Mouse (Mus musculus): ENCODE measurements at regions not wholly inside any gene's neighbourhood (a gene's known extent, or its start where the extent isn't known, plus 50 kb on each side); places are given as distances from the start of the nearest gene placed in this dataset.
A peak's percentile ranks its signal among the peaks of the same experiment; 100 is the strongest.

GRCm38 (mm10) chr3:35353442-35353841 is 400.5 kb upstream of the Atp11b start:
- Histone ChIP-seq H3K4me1 (ENCODE audit: control insufficient read depth, insufficient read depth, low read length) (no peaks in the 10 kb centered on the region), H3K9me3 (ENCODE audit: control insufficient read depth, low read length) (no peaks in the 10 kb centered on the region), H3K9ac (ENCODE audit: low read depth, low read length) (no peak overlapping the region), H3K4me3 (ENCODE audit: low read length) (no peak overlapping the region), H3K4me2 (replicated peaks; ENCODE audit: low read depth, low read length) (no peak overlapping the region), H3K27me3 (ENCODE audit: control insufficient read depth, insufficient read depth, low read length) (no peaks in the 10 kb centered on the region), H3K36me3 (ENCODE audit: control insufficient read depth, insufficient read depth, low read length) (no peaks in the 10 kb centered on the region), H3K27ac (ENCODE audit: low read depth, low read length) (no peak overlapping the region)
- ATAC-seq (ENCODE audit: low FRiP score, low TSS enrichment): no peak
- WGBS: 86% methylated on average over 9 of the region's 9 CpGs

DNA sequence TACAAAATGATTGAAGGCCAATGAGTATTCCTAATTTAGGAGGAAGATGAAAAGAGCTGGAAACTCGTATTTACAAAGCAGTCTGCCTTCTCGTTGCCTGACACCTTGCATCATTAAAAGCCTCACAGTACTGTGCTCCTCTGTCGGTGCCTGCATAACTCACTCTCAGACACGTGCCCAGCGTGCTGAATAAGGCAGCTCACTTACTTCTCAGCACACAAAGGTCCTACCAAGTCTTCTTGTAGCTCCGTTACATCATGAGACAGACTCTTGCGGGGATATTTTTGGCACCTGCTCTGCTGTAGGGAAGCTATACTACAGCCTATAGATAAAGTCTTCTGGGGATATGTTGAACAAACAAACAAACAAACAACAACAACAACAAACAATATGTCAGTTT is 400.0 kb upstream of the Atp11b start:
- Histone ChIP-seq H3K27me3 (ENCODE audit: control insufficient read depth, insufficient read depth, low read length) (no peaks in the 10 kb centered on the region), H3K27ac (ENCODE audit: low read depth, low read length) (no peak overlapping the region), H3K9ac (ENCODE audit: low read depth, low read length) (no peak overlapping the region), H3K4me3 (ENCODE audit: low read length) (no peak overlapping the region), H3K4me2 (replicated peaks; ENCODE audit: low read depth, low read length) (no peak overlapping the region), H3K9me3 (ENCODE audit: control insufficient read depth, low read length) (no peaks in the 10 kb centered on the region), H3K36me3 (ENCODE audit: control insufficient read depth, insufficient read depth, low read length) (no peaks in the 10 kb centered on the region), H3K4me1 (ENCODE audit: control insufficient read depth, insufficient read depth, low read length) (no peaks in the 10 kb centered on the region)
- 21% methylated on average over 7 of the region's 7 CpGs for WGBS
- ATAC-seq (ENCODE audit: low FRiP score, low TSS enrichment): no peak

- 24% methylated on average over 5 of the region's 5 CpGs for WGBS
- H3K4me2 ChIP-seq (replicated peaks; ENCODE audit: low read depth, low read length): no peak overlapping the region
- no peaks in the 10 kb centered on the region for H3K9me3 ChIP-seq (ENCODE audit: control insufficient read depth, low read length)
- no peak overlapping the region for H3K9ac ChIP-seq (ENCODE audit: low read depth, low read length)
- no peaks in the 10 kb centered on the region for H3K4me1 ChIP-seq (ENCODE audit: control insufficient read depth, insufficient read depth, low read length)
- no peak overlapping the region for H3K27ac ChIP-seq (ENCODE audit: low read depth, low read length)
- no peaks in the 10 kb centered on the region for H3K36me3 ChIP-seq (ENCODE audit: control insufficient read depth, insufficient read depth, low read length)
- ATAC-seq (ENCODE audit: low FRiP score, low TSS enrichment): peak; percentile 88
- H3K4me3 ChIP-seq (ENCODE audit: low read length): no peak overlapping the region
- no peaks in the 10 kb centered on the region for H3K27me3 ChIP-seq (ENCODE audit: control insufficient read depth, insufficient read depth, low read length)
These were observed 399.6 kb upstream of the Atp11b start for GRCm38 (mm10) chr3:35354356-35354755.

DNA sequence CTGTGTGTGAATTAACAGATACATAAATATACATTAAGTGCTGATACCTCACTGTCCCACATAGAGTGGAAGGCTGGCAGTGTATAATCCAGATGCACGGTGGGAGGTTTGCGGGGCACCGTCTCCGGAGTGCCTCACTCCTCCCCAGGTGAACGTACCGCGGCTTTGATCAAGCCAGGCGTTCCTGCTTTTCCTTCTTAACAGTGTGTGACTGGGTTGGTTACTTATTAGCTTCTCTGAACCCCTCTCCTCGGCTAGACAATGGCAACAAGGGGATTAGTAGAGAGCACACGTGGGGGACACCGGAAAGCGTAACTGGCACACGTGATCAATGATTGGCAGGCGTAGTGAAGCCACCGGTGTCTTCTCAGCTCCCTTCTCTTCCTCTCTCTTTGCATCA is 396.8 kb upstream of the Atp11b start:
- Histone ChIP-seq H3K4me2 (replicated peaks; ENCODE audit: low read depth, low read length) (no peak overlapping the region), H3K36me3 (ENCODE audit: control insufficient read depth, insufficient read depth, low read length) (no peaks in the 10 kb centered on the region), H3K27me3 (ENCODE audit: control insufficient read depth, insufficient read depth, low read length) (no peaks in the 10 kb centered on the region), H3K9ac (ENCODE audit: low read depth, low read length) (no peak overlapping the region), H3K4me3 (ENCODE audit: low read length) (no peak overlapping the region), H3K4me1 (ENCODE audit: control insufficient read depth, insufficient read depth, low read length) (no peaks in the 10 kb centered on the region), H3K27ac (ENCODE audit: low read depth, low read length) (no peak overlapping the region), H3K9me3 (ENCODE audit: control insufficient read depth, low read length) (no peaks in the 10 kb centered on the region)
- WGBS: 74% methylated on average over 15 of the region's 15 CpGs
- peak; percentile 44; the same call in 1 of the 2 replicates for ATAC-seq (ENCODE audit: low FRiP score, low TSS enrichment)

- Histone ChIP-seq H3K27me3 (ENCODE audit: control insufficient read depth, insufficient read depth, low read length) (no peaks in the 10 kb centered on the region), H3K4me2 (replicated peaks; ENCODE audit: low read depth, low read length) (no peak overlapping the region), H3K9me3 (ENCODE audit: control insufficient read depth, low read length) (no peaks in the 10 kb centered on the region), H3K27ac (ENCODE audit: low read depth, low read length) (no peak overlapping the region), H3K4me3 (ENCODE audit: low read length) (no peak overlapping the region), H3K9ac (ENCODE audit: low read depth, low read length) (no peak overlapping the region), H3K4me1 (ENCODE audit: control insufficient read depth, insufficient read depth, low read length) (no peaks in the 10 kb centered on the region), H3K36me3 (ENCODE audit: control insufficient read depth, insufficient read depth, low read length) (no peaks in the 10 kb centered on the region)
- whole genome bisulfite sequencing: 77% methylated on average over 6 of the region's 6 CpGs
- ATAC-seq (ENCODE audit: low FRiP score, low TSS enrichment): no peak
These were observed 395.4 kb upstream of the Atp11b start for GRCm38 (mm10) chr3:35358541-35358940.

DNA sequence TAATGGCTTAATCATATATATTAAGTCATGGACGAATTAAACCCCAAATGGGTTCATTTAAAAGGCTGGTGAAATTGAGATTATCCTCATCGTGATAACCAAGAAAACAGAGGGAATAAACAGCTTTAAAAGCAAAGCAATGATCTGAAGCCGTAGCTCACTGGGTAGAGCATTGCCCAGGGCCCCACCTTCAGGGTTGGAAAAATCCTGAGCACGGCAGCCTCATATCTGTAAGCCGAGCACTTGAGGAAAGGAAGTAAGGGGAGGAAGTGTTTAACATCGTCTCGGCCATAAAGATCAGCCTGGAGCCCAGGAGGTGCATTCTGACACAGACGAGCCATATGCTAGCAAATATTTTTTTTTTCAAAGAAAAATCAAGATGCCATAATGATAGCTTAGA is 394.6 kb upstream of the Atp11b start:
- H3K4me1 ChIP-seq (ENCODE audit: control insufficient read depth, insufficient read depth, low read length): no peaks in the 10 kb centered on the region
- no peak overlapping the region for H3K27ac ChIP-seq (ENCODE audit: low read depth, low read length)
- WGBS: 25% methylated on average over 8 of the region's 8 CpGs
- ATAC-seq (ENCODE audit: low FRiP score, low TSS enrichment): no peak
- H3K4me3 ChIP-seq (ENCODE audit: low read length): no peak overlapping the region
- no peaks in the 10 kb centered on the region for H3K9me3 ChIP-seq (ENCODE audit: control insufficient read depth, low read length)
- H3K36me3 ChIP-seq (ENCODE audit: control insufficient read depth, insufficient read depth, low read length): no peaks in the 10 kb centered on the region
- H3K27me3 ChIP-seq (ENCODE audit: control insufficient read depth, insufficient read depth, low read length): no peaks in the 10 kb centered on the region
- no peak overlapping the region for H3K9ac ChIP-seq (ENCODE audit: low read depth, low read length)
- no peak overlapping the region for H3K4me2 ChIP-seq (replicated peaks; ENCODE audit: low read depth, low read length)

DNA sequence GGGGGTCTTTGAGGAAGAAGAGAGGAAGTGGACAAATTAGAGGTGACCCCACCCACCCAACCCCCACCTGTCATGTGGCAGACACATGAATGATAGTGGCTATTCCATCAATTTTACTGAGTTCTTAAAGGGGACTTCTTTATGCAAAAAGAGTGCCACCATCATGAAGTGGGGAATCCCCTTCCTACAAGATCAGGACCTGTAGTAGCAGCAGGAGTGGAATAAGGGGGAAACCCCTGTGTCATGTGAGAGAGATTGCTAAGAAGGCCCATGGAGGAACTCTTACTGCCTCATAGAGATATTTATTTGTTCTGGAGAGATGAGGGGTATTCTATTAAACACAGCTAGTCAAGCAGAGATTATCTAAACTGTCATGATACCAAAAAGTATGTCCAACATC is 393.4 kb upstream of the Atp11b start:
- Histone ChIP-seq H3K4me2 (replicated peaks; ENCODE audit: low read depth, low read length) (no peak overlapping the region), H3K9me3 (ENCODE audit: control insufficient read depth, low read length) (no peaks in the 10 kb centered on the region), H3K27me3 (ENCODE audit: control insufficient read depth, insufficient read depth, low read length) (no peaks in the 10 kb centered on the region), H3K9ac (ENCODE audit: low read depth, low read length) (no peak overlapping the region), H3K36me3 (ENCODE audit: control insufficient read depth, insufficient read depth, low read length) (no peaks in the 10 kb centered on the region), H3K4me3 (ENCODE audit: low read length) (no peak overlapping the region), H3K27ac (ENCODE audit: low read depth, low read length) (no peak overlapping the region), H3K4me1 (ENCODE audit: control insufficient read depth, insufficient read depth, low read length) (no peaks in the 10 kb centered on the region)
- ATAC-seq (ENCODE audit: low FRiP score, low TSS enrichment): no peak

- H3K4me1 ChIP-seq (ENCODE audit: control insufficient read depth, insufficient read depth, low read length): no peaks in the 10 kb centered on the region
- no peak overlapping the region for H3K9ac ChIP-seq (ENCODE audit: low read depth, low read length)
- H3K27ac ChIP-seq (ENCODE audit: low read depth, low read length): no peak overlapping the region
- H3K4me3 ChIP-seq (ENCODE audit: low read length): no peak overlapping the region
- H3K36me3 ChIP-seq (ENCODE audit: control insufficient read depth, insufficient read depth, low read length): no peaks in the 10 kb centered on the region
- H3K9me3 ChIP-seq (ENCODE audit: control insufficient read depth, low read length): no peaks in the 10 kb centered on the region
- no peak overlapping the region for H3K4me2 ChIP-seq (replicated peaks; ENCODE audit: low read depth, low read length)
- no peak for ATAC-seq (ENCODE audit: low FRiP score, low TSS enrichment)
- WGBS: 91% methylated on average over 2 of the region's 2 CpGs
- no peaks in the 10 kb centered on the region for H3K27me3 ChIP-seq (ENCODE audit: control insufficient read depth, insufficient read depth, low read length)
These were observed 392.8 kb upstream of the Atp11b start for GRCm38 (mm10) chr3:35361086-35361485.

GRCm38 (mm10) chr3:35365431-35365830 is 388.5 kb upstream of the Atp11b start:
- H3K9ac ChIP-seq (ENCODE audit: low read depth, low read length): no peak overlapping the region
- H3K4me2 ChIP-seq (replicated peaks; ENCODE audit: low read depth, low read length): no peak overlapping the region
- H3K4me1 ChIP-seq (ENCODE audit: control insufficient read depth, insufficient read depth, low read length): no peaks in the 10 kb centered on the region
- H3K27me3 ChIP-seq (ENCODE audit: control insufficient read depth, insufficient read depth, low read length): no peaks in the 10 kb centered on the region
- no peaks in the 10 kb centered on the region for H3K36me3 ChIP-seq (ENCODE audit: control insufficient read depth, insufficient read depth, low read length)
- 60% methylated on average over 6 of the region's 6 CpGs for WGBS
- H3K9me3 ChIP-seq (ENCODE audit: control insufficient read depth, low read length): no peaks in the 10 kb centered on the region
- no peak overlapping the region for H3K27ac ChIP-seq (ENCODE audit: low read depth, low read length)
- H3K4me3 ChIP-seq (ENCODE audit: low read length): no peak overlapping the region
- no peak for ATAC-seq (ENCODE audit: low FRiP score, low TSS enrichment)

GRCm38 (mm10) chr3:35372276-35372675 is 381.6 kb upstream of the Atp11b start:
- H3K9me3 ChIP-seq (ENCODE audit: control insufficient read depth, low read length): no peaks in the 10 kb centered on the region
- no peaks in the 10 kb centered on the region for H3K36me3 ChIP-seq (ENCODE audit: control insufficient read depth, insufficient read depth, low read length)
- no peak overlapping the region for H3K4me3 ChIP-seq (ENCODE audit: low read length)
- H3K4me2 ChIP-seq (replicated peaks; ENCODE audit: low read depth, low read length): no peak overlapping the region
- no peak overlapping the region for H3K9ac ChIP-seq (ENCODE audit: low read depth, low read length)
- no peaks in the 10 kb centered on the region for H3K27me3 ChIP-seq (ENCODE audit: control insufficient read depth, insufficient read depth, low read length)
- WGBS: 72% methylated on average over 1 of the region's 1 CpGs
- no peaks in the 10 kb centered on the region for H3K4me1 ChIP-seq (ENCODE audit: control insufficient read depth, insufficient read depth, low read length)
- ATAC-seq (ENCODE audit: low FRiP score, low TSS enrichment): no peak
- H3K27ac ChIP-seq (ENCODE audit: low read depth, low read length): no peak overlapping the region
